Mouse (Mus musculus) spleen, adult 2 months (tissue): Measurements from ENCODE around the gene Apoc4.

Experiments used
- CTCF ChIP-seq: fragments of 200-500 bp; IDR thresholded peaks from 2 replicates; pipeline ENCODE4 v1.5.1; 2011; ENCODE audit warnings: mild to moderate bottlenecking, inconsistent platforms; ENCODE audit not compliant: insufficient read depth, insufficient read length, insufficient replicate concordance; ENCODE audit errors: extremely low read depth
- POLR2A ChIP-seq: fragments of 200-500 bp; IDR thresholded peaks from 2 replicates; pipeline ENCODE4 v1.6.1; 2011; ENCODE audit warnings: low read depth, low read length, inconsistent platforms

GRCm38 (mm10) chr7:19695881-19696280, 14.6 kb upstream of the Apoc4 start:
- TF ChIP-seq CTCF (no peak), POLR2A (no peak)
